Mouse (Mus musculus): ENCODE measurements around the gene Tmem86a.

Gene Tmem86a

GRCm38 (mm10) chr7:47077451-47077850 lies 27.1 kb downstream of the Tmem86a start:
- peak; percentile 69 for DNase-seq

GRCm38 (mm10) chr7:47080868-47081267 lies 30.5 kb downstream of the Tmem86a start:
- DNase-seq, result peak; percentile 53

GRCm38 (mm10) chr7:47081277-47081676 lies 30.9 kb downstream of the Tmem86a start:
- DNase-seq, result peak; percentile 90

GRCm38 (mm10) chr7:47085075-47085474 lies 34.7 kb downstream of the Tmem86a start:
- DNase-seq, result no peak

GRCm38 (mm10) chr7:47093935-47094334 lies 43.5 kb downstream of the Tmem86a start:
- no peak for DNase-seq

GRCm38 (mm10) chr7:47094969-47095368 lies 44.6 kb downstream of the Tmem86a start:
- DNase-seq, result no peak

GRCm38 (mm10) chr7:47098044-47098443 lies 47.6 kb downstream of the Tmem86a start:
- no peak for DNase-seq

- DNase-seq, result no peak
Observed at GRCm38 (mm10) chr7:47099306-47099705, 48.9 kb downstream of the Tmem86a start.

- DNase-seq, result no peak
Observed at GRCm38 (mm10) chr7:47100615-47101014, 50.2 kb downstream of the Tmem86a start.

- no peak for DNase-seq
Observed at GRCm38 (mm10) chr7:47102970-47103369, 52.6 kb downstream of the Tmem86a start.

- DNase-seq, result no peak
Observed at GRCm38 (mm10) chr7:47103671-47104414, 53.4 kb downstream of the Tmem86a start.
